Mouse (Mus musculus) heart, postnatal 0 days (tissue): ENCODE measurements around the gene Ppef2. TPM values are rescaled to one million over a fixed set of nuclear protein-coding genes. Genes with fewer than 3 reads are reported as not detected.

Experiments used
- ATAC-seq: fragments of 200-750 bp; cut with Nextera tagmentation; 2 replicates; pipeline ENCODE4 v1.8.0; 2017; ENCODE audit warnings: low read depth, moderate number of reproducible peaks, moderate library complexity; ENCODE audit not compliant: insufficient read depth
- DNase-seq: peaks from one replicate; pipeline ENCODE4 v3.0.0-alpha.2; 2016; ENCODE audit warnings: low spot score
- H3K27ac ChIP-seq: fragments of 300-500 bp; sonication (generic); 2 replicates; pipeline ENCODE4 v1.5.1; 2014; ENCODE audit warnings: low read depth, mild to moderate bottlenecking
- H3K27me3 ChIP-seq: fragments of 300-500 bp; sonication (generic); 2 replicates; pipeline ENCODE4 v1.6.1; 2014; ENCODE audit warnings: low read length, mixed read lengths; ENCODE audit not compliant: control insufficient read depth, insufficient read depth
- H3K36me3 ChIP-seq: fragments of 300-500 bp; sonication (generic); replicated peaks from 2 replicates; pipeline ENCODE4 v1.6.1; 2014; ENCODE audit warnings: low read length, mixed read lengths; ENCODE audit not compliant: control insufficient read depth, insufficient read depth
- H3K4me1 ChIP-seq: fragments of 300-500 bp; sonication (generic); 2 replicates; pipeline ENCODE4 v1.6.1; 2014; ENCODE audit warnings: antibody characterized with exemption; ENCODE audit not compliant: control insufficient read depth, insufficient read depth
- H3K4me2 ChIP-seq: fragments of 300-500 bp; sonication (generic); 2 replicates; pipeline ENCODE4 v1.6.1; 2014; ENCODE audit warnings: low read depth, mild to moderate bottlenecking, low read length, moderate library complexity
- H3K4me3 ChIP-seq: fragments of 300-500 bp; sonication (generic); 2 replicates; pipeline ENCODE4 v1.5.1; 2014; ENCODE audit warnings: low read depth, low read length
- H3K9ac ChIP-seq: fragments of 300-500 bp; sonication (generic); replicated peaks from 2 replicates; pipeline ENCODE4 v1.6.1; 2014; ENCODE audit warnings: low read depth, low read length, mixed read lengths
- H3K9me3 ChIP-seq: fragments of 300-500 bp; sonication (generic); replicated peaks from 2 replicates; pipeline ENCODE4 v1.6.1; 2016; ENCODE audit warnings: low read length; ENCODE audit not compliant: control insufficient read depth
- CTCF ChIP-seq: IDR thresholded peaks from 2 replicates; pipeline ENCODE4 v1.5.1; 2016; ENCODE audit warnings: antibody characterized with exemption, control low read depth, low read depth
- EP300 ChIP-seq: IDR thresholded peaks from 2 replicates; pipeline ENCODE4 v1.6.1; 2016; ENCODE audit warnings: antibody characterized with exemption, low read depth
- WGBS: fragments of 180-500 bp; shearing (Covaris S2); extraction: QIAGEN DNeasy Blood & Tissue Kit; methylation state at CpG from one replicate; pipeline ENCODE4 v1.1.7; 2014; 5-methylcytosine and 5-hydroxymethylcytosine counted together
- polyA plus RNA-seq: library from polyadenylated mRNA; unstranded; fragments of >200 nt; fragmentation: Nextera tagmentation; extraction: Ambion mirVana; gene quantifications from 2 replicates; pipeline ENCODE4 v1.2.1, GENCODE M21; 2015
- total RNA-seq: library from RNA; depleted of rRNA; stranded (reverse); fragments of >200 nt; gene quantifications from 2 replicates; pipeline ENCODE4 v1.2.3, GENCODE M21; 2014; ENCODE audit warnings: low replicate concordance

Ppef2 gene
- total and polyA plus RNA-seq, 2 experiments from 2014 or later: not detected

DNA sequence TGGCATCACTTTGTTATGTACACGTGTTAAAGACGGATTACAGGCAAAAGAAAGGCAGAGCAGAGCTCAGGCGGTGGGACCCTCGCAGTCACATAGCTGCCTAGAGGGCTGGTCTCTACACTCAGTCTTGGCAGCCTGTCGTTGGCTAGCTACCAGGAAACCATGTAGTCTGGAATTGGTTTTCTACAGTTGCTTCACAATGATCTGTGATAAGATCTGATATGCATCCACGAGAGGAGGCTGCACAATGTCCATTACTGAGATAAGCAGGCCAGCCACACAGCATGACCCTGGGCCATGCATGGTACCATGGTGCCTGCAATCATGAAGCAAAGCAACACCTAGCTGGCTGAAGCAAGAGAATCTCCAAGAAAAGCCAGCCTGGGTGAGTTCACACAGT is 31.8 kb upstream of the Ppef2 start:
- no peak for ATAC-seq
- Histone ChIP-seq H3K4me2 (no peak overlapping the region), H3K27me3 (no peaks in the 10 kb centered on the region), H3K36me3 (peaks cover 77% of the 10 kb centered on the region), H3K4me1 (peaks cover 7% of the 10 kb centered on the region), H3K27ac (no peak overlapping the region), H3K9ac (no peak overlapping the region), H3K9me3 (no peaks in the 10 kb centered on the region), H3K4me3 (no peak overlapping the region)
- TF ChIP-seq EP300: no peak
- TF ChIP-seq CTCF: no peak
- no peak for DNase-seq
- 69% methylated on average over 6 of the region's 6 CpGs for WGBS

DNA sequence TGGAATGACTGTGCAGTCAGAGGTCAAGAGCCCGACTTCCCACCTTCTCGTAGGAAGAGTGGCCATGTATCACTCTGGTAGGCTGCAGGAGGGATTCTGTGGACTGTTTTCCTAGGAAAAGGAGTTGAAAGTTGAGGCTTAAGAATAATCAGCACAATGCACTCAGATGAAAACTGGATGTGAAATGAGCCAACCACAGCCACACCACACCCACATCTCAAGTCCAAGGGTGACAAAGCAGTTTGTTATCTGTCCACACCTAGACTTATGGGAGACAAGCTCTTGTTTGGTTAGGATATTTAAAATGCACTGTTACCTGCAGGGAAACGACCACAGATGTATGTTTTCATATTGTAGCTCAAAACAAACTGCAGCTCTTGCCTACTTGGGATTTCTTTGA is 27.0 kb upstream of the Ppef2 start:
- H3K9ac ChIP-seq: no peak overlapping the region
- peaks cover 19% of the 10 kb centered on the region for H3K4me1 ChIP-seq
- peaks cover 32% of the 10 kb centered on the region for H3K36me3 ChIP-seq
- no peak overlapping the region for H3K4me2 ChIP-seq
- H3K27ac ChIP-seq: peak overlapping the region; percentile 51
- TF ChIP-seq CTCF: no peak
- TF ChIP-seq EP300: no peak
- no peaks in the 10 kb centered on the region for H3K27me3 ChIP-seq
- no peak for DNase-seq
- H3K9me3 ChIP-seq: no peaks in the 10 kb centered on the region
- no peak for ATAC-seq
- WGBS: 34% methylated on average over 3 of the region's 3 CpGs
- H3K4me3 ChIP-seq: no peak overlapping the region

DNA sequence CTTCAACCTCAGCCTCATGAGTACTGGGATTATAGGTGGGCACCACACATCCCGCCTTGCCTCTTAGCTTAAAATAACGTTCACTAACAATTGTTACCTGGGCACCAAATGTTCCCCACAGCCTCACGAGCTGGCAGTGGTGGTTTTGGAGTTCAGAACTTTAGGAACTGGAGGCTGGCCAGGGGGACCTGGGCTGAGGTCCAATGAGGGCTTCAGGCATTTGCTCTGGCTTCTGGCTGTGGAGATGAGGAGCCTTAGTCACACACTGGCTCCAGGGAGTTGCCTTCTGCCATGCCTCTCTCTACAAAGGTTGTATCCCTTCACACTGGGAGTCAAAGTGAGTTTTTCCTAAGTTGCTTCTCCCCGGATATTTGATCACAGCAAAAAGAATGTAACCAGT is 26.5 kb upstream of the Ppef2 start:
- Histone ChIP-seq H3K27me3 (no peaks in the 10 kb centered on the region), H3K9ac (no peak overlapping the region), H3K4me3 (no peak overlapping the region), H3K36me3 (peaks cover 26% of the 10 kb centered on the region), H3K27ac (peak overlapping the region; percentile 51), H3K9me3 (no peaks in the 10 kb centered on the region), H3K4me2 (no peak overlapping the region), H3K4me1 (peaks cover 19% of the 10 kb centered on the region)
- WGBS: 33% methylated on average over 4 of the region's 4 CpGs
- ATAC-seq: peak; percentile 45; the same call in 1 of the 2 replicates
- no peak for TF ChIP-seq CTCF
- no peak for TF ChIP-seq EP300
- DNase-seq: peak; percentile 44

DNA sequence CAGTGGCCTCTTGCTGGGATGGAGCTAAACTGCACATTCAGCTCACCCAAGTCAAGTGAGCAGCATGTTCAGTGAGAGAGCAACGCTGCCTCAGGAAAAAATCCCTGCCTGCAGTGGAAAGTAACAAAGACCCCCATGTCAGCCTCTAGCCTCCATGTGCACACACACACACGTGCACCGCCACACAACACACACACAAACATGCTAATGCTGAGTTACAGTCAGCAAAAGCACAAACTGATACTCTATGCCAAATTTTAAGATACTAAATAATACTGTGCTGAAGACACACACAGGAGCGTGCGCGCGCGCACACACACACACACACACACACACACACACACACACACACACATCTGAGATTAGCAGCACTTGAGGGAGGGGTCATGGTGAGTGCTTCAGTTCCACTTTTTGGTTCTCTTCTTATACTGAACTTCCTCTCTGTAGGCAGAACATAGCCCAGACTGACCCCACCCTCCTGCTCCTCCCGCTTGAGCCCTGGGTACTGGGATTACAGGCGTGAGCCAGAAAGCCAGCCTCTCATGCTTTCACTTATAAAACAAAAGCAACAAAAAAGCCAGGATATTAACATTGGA is 23.0 kb upstream of the Ppef2 start:
- no peak overlapping the region for H3K4me3 ChIP-seq
- H3K36me3 ChIP-seq: no peaks in the 10 kb centered on the region
- H3K4me2 ChIP-seq: no peak overlapping the region
- WGBS: 90% methylated on average over 10 of the region's 10 CpGs
- no peak overlapping the region for H3K9ac ChIP-seq
- no peaks in the 10 kb centered on the region for H3K9me3 ChIP-seq
- H3K27me3 ChIP-seq: no peaks in the 10 kb centered on the region; the same call in 1 of the 2 replicates
- H3K4me1 ChIP-seq: peaks cover 19% of the 10 kb centered on the region
- TF ChIP-seq CTCF (no peak), EP300 (no peak)
- ATAC-seq (no peak), DNase-seq (no peak)
- no peak overlapping the region for H3K27ac ChIP-seq

DNA sequence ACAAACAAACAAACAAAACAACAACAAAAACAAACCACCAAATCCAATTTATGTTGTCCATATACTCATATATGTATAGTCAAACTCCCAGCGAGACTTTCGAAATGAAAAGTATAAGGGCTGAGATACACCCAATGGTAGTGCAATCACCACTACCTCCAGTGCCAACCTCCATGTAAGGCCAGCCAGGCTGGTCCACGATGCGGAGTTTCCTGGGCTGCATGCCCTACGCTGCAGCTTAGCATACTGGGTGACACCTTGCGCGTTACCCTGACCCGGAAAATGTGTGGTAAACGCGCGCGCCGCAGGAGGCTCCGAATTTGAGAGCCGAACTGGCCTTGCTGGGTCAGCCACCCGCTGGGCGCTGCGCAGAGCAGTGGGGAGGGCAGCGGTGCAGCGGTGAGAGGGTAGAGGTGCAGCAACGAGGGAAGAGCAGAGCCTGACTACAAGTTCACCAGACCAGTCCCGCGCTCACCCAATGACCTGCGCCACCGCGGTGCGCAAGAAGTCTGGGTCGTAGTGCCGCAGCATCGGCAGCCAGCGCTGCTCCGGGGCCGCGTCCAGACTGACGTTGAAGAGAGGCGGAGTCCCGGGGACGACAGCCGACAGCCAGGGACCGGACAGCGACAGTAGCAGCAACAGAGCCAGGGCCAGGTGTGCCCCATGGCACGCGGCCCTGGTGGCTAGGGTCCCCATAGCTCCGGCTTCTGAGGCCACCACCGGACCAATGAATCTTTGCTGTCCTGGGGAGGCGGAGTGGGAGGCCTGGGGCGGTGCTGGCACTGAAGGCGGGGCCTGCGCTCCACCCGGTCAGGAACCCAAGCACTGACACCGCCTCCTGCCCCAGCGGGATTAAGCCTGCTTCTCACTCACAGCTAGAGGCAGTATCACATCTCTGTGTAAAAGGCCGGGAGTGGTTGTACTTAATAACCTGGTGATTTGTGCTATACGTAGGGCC is 21.6 kb upstream of the Ppef2 start, which contains the start of gene Naaa:
TSS of gene Naaa (minus strand) at position 734 of the 958 bp plus-strand sequence.
- 3% methylated on average over 54 of the region's 54 CpGs for WGBS
- H3K9me3 ChIP-seq: no peaks in the 10 kb centered on the region
- H3K27ac ChIP-seq: peak within 1 kb of the TSS; percentile 72
- peak within 1 kb of the TSS; percentile 63 for H3K9ac ChIP-seq
- TF ChIP-seq CTCF (peak; percentile 60), EP300 (no peak)
- no peaks in the 10 kb centered on the region for H3K36me3 ChIP-seq
- H3K4me1 ChIP-seq: peaks cover 11% of the 10 kb centered on the region
- H3K27me3 ChIP-seq: no peaks in the 10 kb centered on the region; the same call in 1 of the 2 replicates
- DNase-seq: peak; percentile 86
- H3K4me2 ChIP-seq: peak within 1 kb of the TSS; percentile 96
- peak; percentile 92 for ATAC-seq
- peak within 1 kb of the TSS; percentile 75 for H3K4me3 ChIP-seq
